Mouse (Mus musculus) CH12.LX (cell line): ENCODE data around the gene Adam1a. TPM values are rescaled to one million over a fixed set of nuclear protein-coding genes. Genes with fewer than 3 reads are reported as not detected.

ENCODE experiments used
- DNase-seq: peaks from one replicate; pipeline ENCODE4 v3.0.0-alpha.2; 2013; ENCODE audit errors: extremely low read depth
- H3K27ac ChIP-seq: 2 replicates; pipeline ENCODE4 v1.5.1; 2012; ENCODE audit warnings: low read depth, mild to moderate bottlenecking, control low read depth, moderate library complexity; ENCODE audit not compliant: insufficient read depth
- H3K27me3 ChIP-seq: replicated peaks from 2 replicates; pipeline ENCODE3; 2012; ENCODE audit warnings: inconsistent platforms
- H3K36me3 ChIP-seq, 2 experiments: replicated peaks in 1 of 2; 2 replicates each; pipeline versions ENCODE3 to v1.6.1; 2012; ENCODE audit warnings: inconsistent platforms in 1 of 2, low read length in 1 of 2, mild to moderate bottlenecking in 1 of 2, mixed read lengths in 1 of 2, moderate library complexity in 1 of 2; ENCODE audit not compliant: control insufficient read depth in 1 of 2, insufficient read depth in 1 of 2
- H3K4me1 ChIP-seq, 2 experiments: 2 replicates each; pipeline ENCODE4 v1.6.1; 2012; ENCODE audit warnings: inconsistent platforms in 1 of 2, moderate library complexity in 1 of 2; ENCODE audit not compliant: insufficient read depth in 2 of 2, control insufficient read depth in 1 of 2
- H3K4me2 ChIP-seq: 2 replicates; pipeline ENCODE4 v1.6.1; 2012; ENCODE audit warnings: low read depth, mild to moderate bottlenecking, control low read depth; ENCODE audit not compliant: poor library complexity, insufficient read depth, severe bottlenecking
- H3K4me3 ChIP-seq, 3 experiments: fragments of 150-350 bp in 1 of 3; sonication (generic) in 1 of 3; replicated peaks in 1 of 3; 2 replicates each; pipeline versions ENCODE3 to v1.5.1; 2011 to 2012; ENCODE audit warnings: low read depth in 2 of 3, low read length in 2 of 3, mild to moderate bottlenecking in 2 of 3, moderate library complexity in 2 of 3, control low read depth in 1 of 3, improper control_type of control experiment in 1 of 3, inconsistent platforms in 1 of 3, mixed read lengths in 1 of 3; ENCODE audit not compliant: poor library complexity in 1 of 3
- H3K79me2 ChIP-seq: replicated peaks from 2 replicates; pipeline ENCODE4 v1.6.1; 2012; ENCODE audit warnings: mild to moderate bottlenecking, moderate library complexity; ENCODE audit not compliant: control insufficient read depth, poor library complexity, insufficient read depth, severe bottlenecking; ENCODE audit errors: extremely low read depth
- H3K9ac ChIP-seq: 2 replicates; pipeline ENCODE4 v1.6.1; 2012; ENCODE audit warnings: low read depth, mild to moderate bottlenecking, control low read depth, moderate library complexity; ENCODE audit not compliant: insufficient read depth
- H3K9me3 ChIP-seq: replicated peaks from 2 replicates; pipeline ENCODE3; 2012; ENCODE audit warnings: low read length, inconsistent platforms, mixed read lengths
- BHLHE40 ChIP-seq: IDR thresholded peaks from 2 replicates; pipeline ENCODE4 v1.6.1; 2011; ENCODE audit warnings: mild to moderate bottlenecking, low read depth, low read length, improper control_type of control experiment
- CHD1 ChIP-seq: IDR thresholded peaks from 2 replicates; pipeline ENCODE4 v1.6.1; 2012; ENCODE audit warnings: low read depth, low read length, improper control_type of control experiment, inconsistent platforms
- CHD2 ChIP-seq: IDR thresholded peaks from 2 replicates; pipeline ENCODE4 v1.6.1; 2011; ENCODE audit warnings: low read length, improper control_type of control experiment
- CTCF ChIP-seq, 2 experiments: IDR thresholded peaks in 1 of 2; conservative IDR thresholded peaks in 1 of 2; 2 replicates each; pipeline ENCODE4 v1.5.1; 2011 to 2012; ENCODE audit warnings: low read depth in 2 of 2, low read length in 2 of 2, improper control_type of control experiment in 1 of 2, inconsistent platforms in 1 of 2, mild to moderate bottlenecking in 1 of 2, moderate library complexity in 1 of 2
- E2F4 ChIP-seq: IDR thresholded peaks from 2 replicates; pipeline ENCODE4 v1.6.1; 2011; ENCODE audit warnings: low read depth, low read length, improper control_type of control experiment; ENCODE audit not compliant: insufficient replicate concordance
- ELF1 ChIP-seq: IDR thresholded peaks from 2 replicates; pipeline ENCODE4 v1.6.1; 2014; ENCODE audit warnings: low read depth, mild to moderate bottlenecking, inconsistent platforms, low read length, improper control_type of control experiment
- EP300 ChIP-seq: IDR thresholded peaks from 2 replicates; pipeline ENCODE4 v1.6.1; 2011; ENCODE audit warnings: low read length, improper control_type of control experiment
- ETS1 ChIP-seq: conservative IDR thresholded peaks from 2 replicates; pipeline ENCODE4 v1.6.1; 2012; ENCODE audit warnings: low read depth, mild to moderate bottlenecking, inconsistent platforms, low read length, improper control_type of control experiment, moderate library complexity
- GABPA ChIP-seq: IDR thresholded peaks from 2 replicates; pipeline ENCODE4 v1.6.1; 2012; ENCODE audit warnings: low read depth, low read length, improper control_type of control experiment, inconsistent platforms; ENCODE audit not compliant: insufficient replicate concordance
- HCFC1 ChIP-seq: IDR thresholded peaks from 2 replicates; pipeline ENCODE4 v1.6.1; 2012; ENCODE audit warnings: low read depth, mild to moderate bottlenecking, inconsistent platforms, low read length, improper control_type of control experiment
- IRF4 ChIP-seq: IDR thresholded peaks from 2 replicates; pipeline ENCODE4 v1.6.1; 2014; ENCODE audit warnings: low read depth, mild to moderate bottlenecking, inconsistent platforms, low read length, improper control_type of control experiment
- JUN ChIP-seq: IDR thresholded peaks from 2 replicates; pipeline ENCODE4 v1.6.1; 2011; ENCODE audit warnings: low read depth, mild to moderate bottlenecking, low read length, improper control_type of control experiment, moderate library complexity; ENCODE audit not compliant: insufficient read depth
- JUND ChIP-seq: conservative IDR thresholded peaks from 2 replicates; pipeline ENCODE4 v1.6.1; 2011; ENCODE audit warnings: low read depth, low read length, improper control_type of control experiment
- MAFK ChIP-seq: IDR thresholded peaks from 2 replicates; pipeline ENCODE4 v1.6.1; 2011; ENCODE audit warnings: low read length, improper control_type of control experiment; ENCODE audit not compliant: insufficient replicate concordance
- MAX ChIP-seq: IDR thresholded peaks from 2 replicates; pipeline ENCODE4 v1.6.1; 2011; ENCODE audit warnings: low read length, improper control_type of control experiment
- MAZ ChIP-seq: IDR thresholded peaks from 2 replicates; pipeline ENCODE4 v1.6.1; 2012; ENCODE audit warnings: low read depth, mild to moderate bottlenecking, inconsistent platforms, low read length, improper control_type of control experiment, moderate library complexity
- MEF2A ChIP-seq: IDR thresholded peaks from 2 replicates; pipeline ENCODE4 v1.6.1; 2014; ENCODE audit warnings: low read depth, mild to moderate bottlenecking, inconsistent platforms, low read length, improper control_type of control experiment, borderline replicate concordance
- MXI1 ChIP-seq: IDR thresholded peaks from 2 replicates; pipeline ENCODE4 v1.6.1; 2011; ENCODE audit warnings: mild to moderate bottlenecking, low read depth, low read length, improper control_type of control experiment
- MYC ChIP-seq: IDR thresholded peaks from 2 replicates; pipeline ENCODE4 v1.6.1; 2011; ENCODE audit warnings: low read depth, mild to moderate bottlenecking, improper control_type of control experiment, low read length
- NELFE ChIP-seq: IDR thresholded peaks from 2 replicates; pipeline ENCODE4 v1.6.1; 2011; ENCODE audit warnings: low read depth, low read length, improper control_type of control experiment
- NRF1 ChIP-seq: IDR thresholded peaks from 2 replicates; pipeline ENCODE4 v1.6.1; 2014; ENCODE audit warnings: low read depth, mild to moderate bottlenecking, inconsistent platforms, low read length, improper control_type of control experiment, moderate library complexity
- PAX5 ChIP-seq: IDR thresholded peaks from 2 replicates; pipeline ENCODE4 v1.6.1; 2012; ENCODE audit warnings: low read length, inconsistent platforms, mixed read lengths
- POLR2A ChIP-seq: IDR thresholded peaks from 2 replicates; pipeline ENCODE4 v1.6.1; 2011; ENCODE audit warnings: low read depth, mild to moderate bottlenecking, improper control_type of control experiment, low read length
- POLR2AphosphoS2 ChIP-seq: IDR thresholded peaks from 2 replicates; pipeline ENCODE4 v1.6.1; 2011; ENCODE audit warnings: low read depth, low read length, improper control_type of control experiment
- RAD21 ChIP-seq: IDR thresholded peaks from 2 replicates; pipeline ENCODE4 v1.6.1; 2011; ENCODE audit warnings: low read depth, mild to moderate bottlenecking, low read length, improper control_type of control experiment, moderate library complexity
- RCOR1 ChIP-seq: conservative IDR thresholded peaks from 2 replicates; pipeline ENCODE4 v1.6.1; 2012; ENCODE audit warnings: low read depth, mild to moderate bottlenecking, inconsistent platforms, low read length, improper control_type of control experiment
- SIN3A ChIP-seq: IDR thresholded peaks from 2 replicates; pipeline ENCODE4 v1.6.1; 2012; ENCODE audit warnings: low read length, improper control_type of control experiment, inconsistent platforms
- SMC3 ChIP-seq: IDR thresholded peaks from 2 replicates; pipeline ENCODE4 v1.6.1; 2011; ENCODE audit warnings: low read depth, low read length, improper control_type of control experiment
- TBP ChIP-seq: conservative IDR thresholded peaks from 2 replicates; pipeline ENCODE4 v1.6.1; 2011; ENCODE audit warnings: low read depth, low read length, improper control_type of control experiment
- TCF12 ChIP-seq: IDR thresholded peaks from 2 replicates; pipeline ENCODE4 v1.6.1; 2014; ENCODE audit warnings: low read depth, mild to moderate bottlenecking, inconsistent platforms, low read length, improper control_type of control experiment
- UBTF ChIP-seq: IDR thresholded peaks from 2 replicates; pipeline ENCODE4 v1.6.1; 2012; ENCODE audit warnings: low read depth, mild to moderate bottlenecking, inconsistent platforms, low read length, improper control_type of control experiment, moderate library complexity
- USF1 ChIP-seq: IDR thresholded peaks from 2 replicates; pipeline ENCODE4 v1.6.1; 2014; ENCODE audit warnings: low read depth, mild to moderate bottlenecking, inconsistent platforms, low read length, improper control_type of control experiment
- USF2 ChIP-seq: conservative IDR thresholded peaks from 2 replicates; pipeline ENCODE4 v1.6.1; 2011; ENCODE audit warnings: low read depth, low read length, improper control_type of control experiment
- ZC3H11A ChIP-seq: IDR thresholded peaks from 2 replicates; pipeline ENCODE4 v1.6.1; 2012; ENCODE audit warnings: low read depth, mild to moderate bottlenecking, inconsistent platforms, low read length, improper control_type of control experiment
- ZKSCAN1 ChIP-seq: IDR thresholded peaks from 2 replicates; pipeline ENCODE4 v1.6.1; 2012; ENCODE audit warnings: low read depth, inconsistent platforms, low read length, improper control_type of control experiment, borderline replicate concordance
- ZMIZ1 ChIP-seq: IDR thresholded peaks from 2 replicates; pipeline ENCODE4 v1.6.1; 2012; ENCODE audit warnings: low read depth, mild to moderate bottlenecking, inconsistent platforms, low read length, improper control_type of control experiment
- ZNF384 ChIP-seq: IDR thresholded peaks from 2 replicates; pipeline ENCODE4 v1.6.1; 2012; ENCODE audit warnings: low read depth, low read length, improper control_type of control experiment, inconsistent platforms
- dilution Hi-C: fragments of 300-500 bp; cut with MboI; formaldehyde crosslinking; loops from 2 replicates; pipeline ENCODE4 v1.14.3; 2020; ENCODE audit warnings: low sequenced_read_pairs; ENCODE audit not compliant: extremely low pct_unique_long_range_greater_than_20kb, extremely low pct_ligation_motif_present
- in situ Hi-C: fragments of 300-500 bp; cut with MboI; formaldehyde crosslinking; loops from 3 replicates; pipeline ENCODE4 v1.14.3; 2019; ENCODE audit warnings: low sequenced_read_pairs, low pct_ligation_motif_present, low pct_unique_long_range_greater_than_20kb, mixed read lengths
- polyA plus RNA-seq: library from polyadenylated mRNA; unstranded; fragments of >175 nt; gene quantifications from 2 replicates; pipeline ENCODE4 v1.2.1, GENCODE M21; 2012; ENCODE audit warnings: low read depth; ENCODE audit not compliant: insufficient read length
- total RNA-seq, 2 experiments: library from RNA; depleted of rRNA; stranded (reverse); fragments of 300-350 nt in 1 of 2; fragments of >200 nt in 1 of 2; gene quantifications; 2 replicates each; pipeline ENCODE4 v1.2.3; 2012 to 2014

Adam1a gene
- total and polyA plus RNA-seq, 3 experiments, result 1.2 to 1.6 (median 1.3) TPM

- H3K36me3 ChIP-seq, result peaks cover 0 to 14% of the 10 kb centered on the region in 2 experiments
- H3K4me3 ChIP-seq, result peak within 1 kb of the TSS; percentile 53 to 87 (median 69)
- peak; percentile 81 for DNase-seq
- H3K9ac ChIP-seq, result peak within 1 kb of the TSS; percentile 41
- H3K79me2 ChIP-seq, result no peaks in the 10 kb centered on the region
- in situ Hi-C loops, result no loop called here
- H3K27ac ChIP-seq, result peak within 1 kb of the TSS; percentile 63
- H3K9me3 ChIP-seq, result no peaks in the 10 kb centered on the region
- peaks cover 5 to 38% of the 10 kb centered on the region in 2 experiments; a peak in 3 of 4 replicates for H3K4me1 ChIP-seq
- dilution Hi-C loops, result no loop called here
- no peaks in the 10 kb centered on the region for H3K27me3 ChIP-seq
- H3K4me2 ChIP-seq, result peak within 1 kb of the TSS; percentile 67
- TF ChIP-seq USF1, result peak; percentile 89
- no peak; a peak in 1 of 4 replicates for TF ChIP-seq CTCF (conservative IDR thresholded peaks at IDR 0.05 in 1 of 2, IDR thresholded peaks at IDR 0.05 in 1 of 2; ENCODE audit: low read depth in 2 of 2, low read length in 2 of 2)
- TF ChIP-seq HCFC1, result no peak; the same call in none of the 2 replicates
- TF ChIP-seq NELFE, result peak; percentile 80
- no peak for TF ChIP-seq ZKSCAN1
- no peak for TF ChIP-seq E2F4
- 0 out of 2 replicates have a peak, but pooled peaks have one; percentile 40 for TF ChIP-seq MYC
- TF ChIP-seq NRF1, result peak; percentile 26; the same call in 1 of the 2 replicates
- TF ChIP-seq POLR2AphosphoS2, result no peak
- no peak for TF ChIP-seq CHD1
- peak; percentile 66; the same call in 1 of the 2 replicates for TF ChIP-seq MXI1
- no peak for TF ChIP-seq ZC3H11A
- TF ChIP-seq SIN3A, result peak; percentile 90; the same call in 1 of the 2 replicates
- TF ChIP-seq GABPA, result no peak
- TF ChIP-seq TBP, result 0 out of 2 replicates have a peak, but pooled peaks have one; percentile 13
- no peak for TF ChIP-seq MAZ
- TF ChIP-seq ELF1, result peak; percentile 16; the same call in 1 of the 2 replicates
- no peak for TF ChIP-seq RCOR1
- TF ChIP-seq UBTF, result no peak
- no peak for TF ChIP-seq JUND
- TF ChIP-seq ZMIZ1, result 0 out of 2 replicates have a peak, but pooled peaks have one; percentile 35
- no peak for TF ChIP-seq JUN
- no peak for TF ChIP-seq RAD21
- no peak for TF ChIP-seq ETS1
- TF ChIP-seq EP300, result no peak
- peak; percentile 89 for TF ChIP-seq USF2
- peak; percentile 64 for TF ChIP-seq POLR2A
- TF ChIP-seq MAFK, result no peak
- TF ChIP-seq BHLHE40, result peak; percentile 55
- TF ChIP-seq SMC3, result no peak
- no peak for TF ChIP-seq ZNF384
- no peak for TF ChIP-seq CHD2
- no peak; the same call in 1 of the 2 replicates for TF ChIP-seq TCF12
- TF ChIP-seq MAX, result peak; percentile 82
- TF ChIP-seq PAX5, result no peak
- TF ChIP-seq IRF4, result 0 out of 2 replicates have a peak, but pooled peaks have one; percentile 46
- TF ChIP-seq MEF2A, result peak; percentile 53; the same call in 1 of the 2 replicates
Measured at GRCm38 (mm10) chr5:121593451-121594401, 48.4 kb upstream of the Adam1a start, which contains the start of gene Aldh2. Aldh2 (minus strand) TSS chr5:121593824.
